Mouse (Mus musculus) erythroblast, embryonic 14.5 days (primary cell): ENCODE measurements around the gene Gm11639. TPM values are rescaled to one million over a fixed set of nuclear protein-coding genes. Genes with fewer than 3 reads are reported as not detected.
A peak's percentile ranks its signal among the peaks of the same experiment; 100 is the strongest.

ENCODE experiments used
- H3K27me3 ChIP-seq: 2 replicates; pipeline ENCODE4 v1.6.1; 2012; ENCODE audit warnings: inconsistent platforms; ENCODE audit not compliant: control insufficient read depth
- H3K36me3 ChIP-seq: 2 replicates; pipeline ENCODE4 v1.6.1; 2012; ENCODE audit warnings: mild to moderate bottlenecking, inconsistent platforms; ENCODE audit not compliant: control insufficient read depth
- H3K4me1 ChIP-seq: 2 replicates; pipeline ENCODE4 v1.6.1; 2012; ENCODE audit warnings: inconsistent platforms; ENCODE audit not compliant: control insufficient read depth
- H3K4me3 ChIP-seq: replicated peaks from 2 replicates; pipeline ENCODE3; 2012; ENCODE audit warnings: moderate library complexity, mild to moderate bottlenecking, inconsistent platforms
- H3K9me3 ChIP-seq: 2 replicates; pipeline ENCODE4 v1.6.1; 2012; ENCODE audit warnings: low read length, inconsistent platforms, mixed read lengths; ENCODE audit not compliant: control insufficient read depth
- GATA1 ChIP-seq: IDR thresholded peaks from 2 replicates; pipeline ENCODE4 v1.6.1; 2012; ENCODE audit warnings: low read length, inconsistent platforms, mixed read lengths
- TAL1 ChIP-seq: IDR thresholded peaks from 3 replicates; pipeline ENCODE4 v1.6.1; 2012; ENCODE audit warnings: low read length, inconsistent platforms, mixed read lengths
- polyA plus RNA-seq: library from polyadenylated mRNA; stranded (reverse); fragments of >175 nt; gene quantifications from 2 replicates; pipeline ENCODE4 v1.2.3, GENCODE M21; 2012

Gm11639 gene
- polyA plus RNA-seq, result not detected in 2 replicates

- no peaks in the 10 kb centered on the region for H3K9me3 ChIP-seq
- peak within 1 kb of the TSS; percentile 57 for H3K4me3 ChIP-seq
These were observed at the start of gene Gm11639 for GRCm38 (mm10) chr11:104685548-104685947. TSS of gene Gm11639 (plus strand) at chr11:104685707.

GRCm38 (mm10) chr11:104637010-104637409 is 48.5 kb upstream of the Gm11639 start:
- Histone ChIP-seq H3K4me3 (no peak overlapping the region), H3K36me3 (no peaks in the 10 kb centered on the region), H3K4me1 (no peaks in the 10 kb centered on the region), H3K9me3 (no peaks in the 10 kb centered on the region), H3K27me3 (no peaks in the 10 kb centered on the region)
- no peak for TF ChIP-seq TAL1
- no peak for TF ChIP-seq GATA1

More at GRCm38 (mm10) chr11:104685548-104685947, at the start of gene Gm11639:
- no peaks in the 10 kb centered on the region for H3K36me3 ChIP-seq
- no peaks in the 10 kb centered on the region for H3K27me3 ChIP-seq
- TF ChIP-seq TAL1, result no peak
- TF ChIP-seq GATA1, result no peak
- H3K4me1 ChIP-seq, result peaks cover 9% of the 10 kb centered on the region

GRCm38 (mm10) chr11:104638006-104638405 is 47.5 kb upstream of the Gm11639 start:
- H3K36me3 ChIP-seq, result no peaks in the 10 kb centered on the region
- H3K9me3 ChIP-seq, result no peaks in the 10 kb centered on the region
- no peak overlapping the region for H3K4me3 ChIP-seq
- no peaks in the 10 kb centered on the region for H3K4me1 ChIP-seq
- no peak for TF ChIP-seq GATA1
- TF ChIP-seq TAL1, result no peak
- H3K27me3 ChIP-seq, result no peaks in the 10 kb centered on the region

GRCm38 (mm10) chr11:104638906-104639305 is 46.6 kb upstream of the Gm11639 start:
- Histone ChIP-seq H3K4me1 (no peaks in the 10 kb centered on the region), H3K27me3 (no peaks in the 10 kb centered on the region), H3K36me3 (no peaks in the 10 kb centered on the region), H3K4me3 (no peak overlapping the region), H3K9me3 (no peaks in the 10 kb centered on the region)
- TF ChIP-seq TAL1, result no peak
- TF ChIP-seq GATA1, result no peak

DNA sequence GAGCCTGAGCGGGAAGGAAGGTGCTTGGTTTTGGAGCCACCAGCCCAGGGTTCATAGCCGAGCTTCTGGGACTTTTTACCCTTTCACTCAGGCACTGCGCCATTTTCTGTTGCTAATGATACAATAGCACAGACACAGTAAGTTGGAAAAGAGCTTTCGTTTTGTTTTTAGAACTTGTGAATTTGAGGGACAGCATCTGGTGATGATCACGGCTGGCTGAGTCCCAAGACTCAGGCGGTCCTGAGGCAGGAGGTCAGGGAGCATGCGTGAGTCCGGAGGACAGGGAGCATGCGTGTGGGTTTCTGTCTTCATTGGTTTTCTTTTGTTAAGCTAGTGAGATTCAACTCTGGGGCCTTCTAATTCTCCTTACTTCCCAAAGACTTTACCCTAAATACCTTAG is 45.9 kb upstream of the Gm11639 start:
- no peaks in the 10 kb centered on the region for H3K27me3 ChIP-seq
- TF ChIP-seq GATA1, result no peak
- no peak for TF ChIP-seq TAL1
- H3K9me3 ChIP-seq, result no peaks in the 10 kb centered on the region
- H3K4me1 ChIP-seq, result no peaks in the 10 kb centered on the region
- no peak overlapping the region for H3K4me3 ChIP-seq
- no peaks in the 10 kb centered on the region for H3K36me3 ChIP-seq

- H3K27me3 ChIP-seq, result no peaks in the 10 kb centered on the region
These were observed 44.6 kb upstream of the Gm11639 start for GRCm38 (mm10) chr11:104640894-104641293.

DNA sequence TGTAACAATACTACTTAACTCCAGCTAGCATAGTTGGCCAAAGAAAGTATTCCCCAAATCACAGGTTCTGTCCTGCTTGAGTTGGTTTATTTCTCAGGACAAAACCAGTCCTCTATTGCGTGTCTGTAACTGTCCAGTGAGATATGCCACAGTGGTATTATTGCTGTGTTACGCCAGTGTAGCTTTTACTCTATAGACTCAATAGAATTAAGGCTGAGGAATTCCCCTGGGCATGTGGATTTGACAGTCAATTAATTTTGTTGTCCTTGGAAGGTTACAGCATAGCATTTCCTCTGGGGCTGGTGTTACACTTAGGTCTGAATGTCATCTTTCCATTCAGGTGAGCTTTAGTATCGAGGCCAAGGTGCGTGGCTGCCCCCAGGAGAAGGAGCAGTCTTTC is 42.3 kb upstream of the Gm11639 start:
- Histone ChIP-seq H3K4me3 (no peak overlapping the region), H3K9me3 (no peaks in the 10 kb centered on the region), H3K36me3 (no peaks in the 10 kb centered on the region), H3K4me1 (no peaks in the 10 kb centered on the region; the same call in 1 of the 2 replicates), H3K27me3 (no peaks in the 10 kb centered on the region)
- no peak for TF ChIP-seq GATA1
- TF ChIP-seq TAL1, result no peak

More at GRCm38 (mm10) chr11:104640894-104641293, 44.6 kb upstream of the Gm11639 start:
- Histone ChIP-seq H3K36me3 (no peaks in the 10 kb centered on the region), H3K4me1 (no peaks in the 10 kb centered on the region), H3K4me3 (no peak overlapping the region), H3K9me3 (no peaks in the 10 kb centered on the region)
- TF ChIP-seq TAL1, result no peak
- no peak for TF ChIP-seq GATA1

GRCm38 (mm10) chr11:104645402-104645801 is 40.1 kb upstream of the Gm11639 start:
- H3K4me1 ChIP-seq, result no peaks in the 10 kb centered on the region; the same call in 1 of the 2 replicates
- TF ChIP-seq TAL1 (no peak), GATA1 (no peak)
- H3K4me3 ChIP-seq, result no peak overlapping the region
- no peaks in the 10 kb centered on the region for H3K27me3 ChIP-seq
- H3K9me3 ChIP-seq, result no peaks in the 10 kb centered on the region
- no peaks in the 10 kb centered on the region for H3K36me3 ChIP-seq

DNA sequence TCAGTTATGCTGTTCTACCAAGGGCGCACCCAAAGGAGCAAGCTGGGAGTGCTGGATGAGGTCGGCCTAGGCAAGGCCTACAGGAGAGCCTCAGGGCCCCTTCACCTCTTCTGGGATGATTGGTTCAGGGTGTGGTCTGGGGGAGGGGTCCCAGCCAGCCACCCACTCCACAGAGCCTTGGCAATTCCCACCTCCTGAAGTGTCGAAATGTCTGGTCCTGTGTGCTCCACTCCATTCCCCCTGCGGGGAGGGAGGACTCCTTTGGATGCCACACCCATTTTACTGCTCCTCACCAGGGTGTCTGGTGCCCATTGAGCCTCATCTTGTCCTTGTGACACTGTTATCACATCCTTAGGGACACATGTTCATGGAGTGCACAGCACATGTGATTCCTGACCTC is 39.3 kb upstream of the Gm11639 start:
- H3K9me3 ChIP-seq, result no peaks in the 10 kb centered on the region
- H3K36me3 ChIP-seq, result no peaks in the 10 kb centered on the region
- TF ChIP-seq GATA1, result no peak
- TF ChIP-seq TAL1, result no peak
- H3K27me3 ChIP-seq, result no peaks in the 10 kb centered on the region
- H3K4me1 ChIP-seq, result no peaks in the 10 kb centered on the region; the same call in 1 of the 2 replicates
- no peak overlapping the region for H3K4me3 ChIP-seq

DNA sequence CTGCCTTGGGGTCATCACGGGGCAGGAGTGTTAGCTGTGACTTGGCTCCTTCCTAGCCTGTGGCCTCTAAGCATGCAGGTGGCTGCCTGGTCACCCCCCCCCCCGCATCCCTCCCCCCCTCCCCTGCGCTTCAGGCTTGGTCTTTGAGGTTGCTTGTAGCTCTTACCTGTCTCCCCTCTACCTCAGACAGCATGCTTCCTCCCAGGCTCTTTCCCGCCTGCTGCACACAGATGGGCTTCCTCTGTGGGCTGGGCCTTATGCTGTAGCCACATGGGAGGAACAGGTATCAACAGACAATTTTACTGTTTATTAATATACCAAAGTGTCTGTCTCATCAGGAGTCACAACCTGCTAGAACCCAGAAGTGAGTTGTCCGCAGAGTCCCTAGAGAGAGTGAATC is 38.9 kb upstream of the Gm11639 start:
- TF ChIP-seq TAL1, result no peak
- TF ChIP-seq GATA1, result no peak
- Histone ChIP-seq H3K36me3 (no peaks in the 10 kb centered on the region), H3K9me3 (no peaks in the 10 kb centered on the region), H3K27me3 (no peaks in the 10 kb centered on the region), H3K4me1 (no peaks in the 10 kb centered on the region; the same call in 1 of the 2 replicates), H3K4me3 (no peak overlapping the region)
